Mouse (Mus musculus) brain, embryonic 14.5 days (tissue): ENCODE results near the gene Jazf1.
A peak's percentile ranks its signal among the peaks of the same experiment; 100 is the strongest.

Experiments
- CTCF ChIP-seq: fragments of 200-500 bp; IDR thresholded peaks from 2 replicates; pipeline ENCODE4 v1.5.1; 2012; ENCODE audit warnings: inconsistent platforms, mild to moderate bottlenecking, moderate library complexity, borderline replicate concordance; ENCODE audit not compliant: insufficient read depth, insufficient read length; ENCODE audit errors: extremely low read depth
- POLR2A ChIP-seq: fragments of 200-500 bp; IDR thresholded peaks from 2 replicates; pipeline ENCODE4 v1.6.1; 2012; ENCODE audit warnings: mild to moderate bottlenecking, inconsistent platforms, borderline replicate concordance; ENCODE audit not compliant: poor library complexity, insufficient read depth, insufficient read length, severe bottlenecking; ENCODE audit errors: extremely low read depth

GRCm38 (mm10) chr6:52724805-52725439 lies 343.5 kb downstream of the Jazf1 start:
- TF ChIP-seq POLR2A (no peak), CTCF (peak; percentile 79; the same call in 1 of the 2 replicates)
